Mouse (Mus musculus): ENCODE data around the gene Zbp1.
A peak's percentile ranks its signal among the peaks of the same experiment; 100 is the strongest.

The Zbp1 gene

GRCm38 (mm10) chr2:173175703-173176102, 43.0 kb downstream of the Zbp1 start:
- peak in 1 of 2 experiments; percentile 1 for DNase-seq

GRCm38 (mm10) chr2:173174569-173174968, 44.2 kb downstream of the Zbp1 start:
- DNase-seq: no peak

GRCm38 (mm10) chr2:173173521-173174511, 44.9 kb downstream of the Zbp1 start:
- DNase-seq: peak; percentile 1 to 4

- peak; percentile 2 to 3 for DNase-seq
Observed at GRCm38 (mm10) chr2:173173008-173173407, 45.7 kb downstream of the Zbp1 start.

GRCm38 (mm10) chr2:173172386-173172785, 46.3 kb downstream of the Zbp1 start:
- DNase-seq: peak; percentile 0 to 1

GRCm38 (mm10) chr2:173171956-173172355, 46.8 kb downstream of the Zbp1 start:
- peak in 1 of 2 experiments; percentile 1 for DNase-seq

GRCm38 (mm10) chr2:173171470-173171869, 47.3 kb downstream of the Zbp1 start:
- DNase-seq: peak in 1 of 2 experiments; percentile 2

- peak in 1 of 2 experiments; percentile 4 for DNase-seq
Observed at GRCm38 (mm10) chr2:173170715-173171114, 48.0 kb downstream of the Zbp1 start.

- no peak for DNase-seq
Observed at GRCm38 (mm10) chr2:173170081-173170480, 48.6 kb downstream of the Zbp1 start.

GRCm38 (mm10) chr2:173168411-173168851, 50.3 kb downstream of the Zbp1 start:
- no peak for DNase-seq

GRCm38 (mm10) chr2:173165357-173165756, 53.4 kb downstream of the Zbp1 start:
- no peak for DNase-seq

GRCm38 (mm10) chr2:173164946-173165345, 53.8 kb downstream of the Zbp1 start:
- DNase-seq: no peak

- peak in 1 of 2 experiments; percentile 41 for DNase-seq
Observed at GRCm38 (mm10) chr2:173164358-173164757, 54.4 kb downstream of the Zbp1 start.

GRCm38 (mm10) chr2:173163380-173163779, 55.3 kb downstream of the Zbp1 start:
- no peak for DNase-seq

GRCm38 (mm10) chr2:173159354-173160311, 59.1 kb downstream of the Zbp1 start:
- DNase-seq: peak in 1 of 2 experiments; percentile 44

GRCm38 (mm10) chr2:173158390-173159055, 60.2 kb downstream of the Zbp1 start:
- no peak for DNase-seq

- no peak for DNase-seq
Observed at GRCm38 (mm10) chr2:173157871-173158270, 60.9 kb downstream of the Zbp1 start.

- no peak for DNase-seq
Observed at GRCm38 (mm10) chr2:173157376-173157775, 61.3 kb downstream of the Zbp1 start.

- DNase-seq: no peak
Observed at GRCm38 (mm10) chr2:173156923-173157322, 61.8 kb downstream of the Zbp1 start.

Measured in spleen, adult 18-20 months (tissue).